8 mouse cellular contexts compared by ENCODE assay signal in the genomic region with DNA sequence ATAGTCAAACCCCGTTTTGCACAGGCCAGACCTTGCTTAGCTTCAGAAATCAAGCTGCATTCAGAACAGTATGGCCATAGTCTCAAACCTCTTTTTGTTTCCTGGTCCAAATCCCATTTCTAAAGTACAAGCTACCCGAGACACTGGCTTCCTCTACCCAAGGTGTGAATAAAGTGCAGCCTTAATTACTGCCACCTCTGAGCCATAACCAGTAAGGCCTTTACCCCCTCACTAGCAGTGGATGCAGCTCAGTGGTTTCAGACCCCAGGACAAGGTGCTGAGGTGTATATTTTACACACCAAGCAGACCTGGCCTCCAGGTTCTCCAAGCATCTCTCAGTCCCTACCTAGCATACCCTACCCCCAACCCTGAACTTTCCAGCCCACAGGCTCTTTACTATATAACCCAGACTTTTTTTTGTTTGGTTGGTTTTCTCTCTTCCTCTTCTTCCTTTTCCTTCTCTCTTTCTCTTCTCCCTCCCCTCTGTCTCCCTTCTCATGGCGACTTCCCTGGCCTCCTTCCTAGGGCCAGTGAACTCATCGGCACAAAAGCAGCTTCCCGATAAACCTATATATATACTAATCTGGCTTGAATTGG. TPM values are rescaled to one million over a fixed set of nuclear protein-coding genes. Genes with fewer than 3 reads are reported as not detected.
DNase-seq lines count a peak whose midpoint lies in the region; ATAC-seq and TF ChIP-seq lines count a peak whose summit lies in the region.

No protein-coding gene starts in this region.

- no peak for ATAC-seq in embryonic facial prominence, embryonic 13.5 days (ENCODE audit: insufficient number of reproducible peaks, insufficient read depth, low FRiP score, low TSS enrichment, low read depth)
- ATAC-seq in intestine, embryonic 16.5 days, result peak; percentile 0; the same call in 1 of the 2 replicates
- no peak; the same call in 1 of the 2 replicates for ATAC-seq in neural tube, embryonic 15.5 days (ENCODE audit: low FRiP score)

- peak overlapping the region; percentile 82 for H3K9ac ChIP-seq in embryonic facial prominence, embryonic 13.5 days
- H3K9ac ChIP-seq in intestine, embryonic 16.5 days (ENCODE audit: low read depth, low read length), result peak overlapping the region; percentile 85
- H3K9ac ChIP-seq in neural tube, embryonic 15.5 days (replicated peaks), result peak overlapping the region; percentile 75

- no peaks in the 10 kb centered on the region for H3K27me3 ChIP-seq in embryonic facial prominence, embryonic 13.5 days
- no peaks in the 10 kb centered on the region for H3K27me3 ChIP-seq in intestine, embryonic 16.5 days (replicated peaks; ENCODE audit: control insufficient read depth, insufficient read depth, low read length)
- no peaks in the 10 kb centered on the region for H3K27me3 ChIP-seq in neural tube, embryonic 15.5 days (replicated peaks)

- H3K4me3 ChIP-seq in layer of hippocampus, adult 2 months, result peak overlapping the region; percentile 64
- peak overlapping the region; percentile 60 for H3K4me3 ChIP-seq in embryonic facial prominence, embryonic 13.5 days
- H3K4me3 ChIP-seq in intestine, embryonic 16.5 days (ENCODE audit: low read length), result peak overlapping the region; percentile 63
- H3K4me3 ChIP-seq in neural tube, embryonic 15.5 days (replicated peaks), result peak overlapping the region; percentile 62

- 75% methylated on average over 5 of the region's 5 CpGs for WGBS in embryonic facial prominence, embryonic 13.5 days
- WGBS in intestine, embryonic 16.5 days, result 61% methylated on average over 5 of the region's 5 CpGs
- 76% methylated on average over 5 of the region's 5 CpGs for WGBS in neural tube, embryonic 15.5 days

- H3K4me1 ChIP-seq in embryonic facial prominence, embryonic 13.5 days, result peaks cover 18% of the 10 kb centered on the region
- H3K4me1 ChIP-seq in intestine, embryonic 16.5 days (ENCODE audit: control insufficient read depth, insufficient read depth, low read length), result peaks cover 9% of the 10 kb centered on the region; the same call in 1 of the 2 replicates
- peaks cover 21% of the 10 kb centered on the region for H3K4me1 ChIP-seq in neural tube, embryonic 15.5 days

- peaks cover 3% of the 10 kb centered on the region; the same call in 1 of the 2 replicates for H3K36me3 ChIP-seq in embryonic facial prominence, embryonic 13.5 days
- no peaks in the 10 kb centered on the region for H3K36me3 ChIP-seq in intestine, embryonic 16.5 days (ENCODE audit: control insufficient read depth, insufficient read depth, low read length)
- H3K36me3 ChIP-seq in neural tube, embryonic 15.5 days, result no peaks in the 10 kb centered on the region

- no peak for TF ChIP-seq CTCF in layer of hippocampus, adult 2 months (conservative IDR thresholded peaks at IDR 0.05)

- DNase-seq in layer of hippocampus, adult 2 months (ENCODE audit: low spot score in 2 of 2), result no peak
- DNase-seq in layer of hippocampus, adult 11-12 months (ENCODE audit: low spot score), result no peak
- no peak for DNase-seq in right cerebral cortex, adult 18-20 months
- no peak for DNase-seq in left cerebral cortex, adult 9 months (ENCODE audit: low spot score in 2 of 2)
- DNase-seq in frontal cortex, postnatal 25 days (ENCODE audit: low spot score in 2 of 2), result no peak

- H3K27ac ChIP-seq in layer of hippocampus, adult 2 months, result peak overlapping the region; percentile 97
- H3K27ac ChIP-seq in embryonic facial prominence, embryonic 13.5 days, result peak overlapping the region; percentile 97
- peak overlapping the region; percentile 98 for H3K27ac ChIP-seq in intestine, embryonic 16.5 days (ENCODE audit: low read length)
- peak overlapping the region; percentile 97 for H3K27ac ChIP-seq in neural tube, embryonic 15.5 days (replicated peaks)

- no peaks in the 10 kb centered on the region for H3K9me3 ChIP-seq in embryonic facial prominence, embryonic 13.5 days
- H3K9me3 ChIP-seq in intestine, embryonic 16.5 days (ENCODE audit: control insufficient read depth, low read length), result no peaks in the 10 kb centered on the region
- no peaks in the 10 kb centered on the region for H3K9me3 ChIP-seq in neural tube, embryonic 15.5 days (replicated peaks)

- H3K4me2 ChIP-seq in embryonic facial prominence, embryonic 13.5 days, result peak overlapping the region; percentile 80
- peak overlapping the region; percentile 92 for H3K4me2 ChIP-seq in intestine, embryonic 16.5 days (ENCODE audit: low read depth, low read length)
- H3K4me2 ChIP-seq in neural tube, embryonic 15.5 days, result peak overlapping the region; percentile 80

RNA-seq across cellular contexts. Expression of a gene that starts 56.3 kb away (rescaled TPM):
- 1 to 10 TPM; 4.8 to 5.2 TPM for total RNA-seq in layer of hippocampus, adult 2 months (2021)
- 12.0 and 18.7 TPM in 2 replicates for polyA plus RNA-seq in embryonic facial prominence, embryonic 13.5 days (2015; fragmentation: Nextera tagmentation; extraction: Ambion mirVana)
- polyA plus RNA-seq in intestine, embryonic 16.5 days (2015; fragmentation: Nextera tagmentation; extraction: Ambion mirVana), result 20.2 and 21.5 TPM in 2 replicates
- polyA plus RNA-seq in neural tube, embryonic 15.5 days (2015; fragmentation: Nextera tagmentation; extraction: Ambion mirVana), result 11.3 and 11.9 TPM in 2 replicates
